Mouse (Mus musculus) gastrocnemius, adult 2 months (tissue): ENCODE results near the gene Eya4. TPM values are rescaled to one million over a fixed set of nuclear protein-coding genes. Genes with fewer than 3 reads are reported as not detected.

Experiments used
- DNase-seq: peaks from one replicate; pipeline ENCODE4 v3.0.0; 2022
- H3K27ac ChIP-seq: fragments of 200-600 bp; 2 replicates; pipeline ENCODE4 v1.8.1; 2022; ENCODE audit warnings: mild to moderate bottlenecking
- H3K4me3 ChIP-seq: fragments of 200-600 bp; 2 replicates; pipeline ENCODE4 v1.8.1; 2022; ENCODE audit warnings: mild to moderate bottlenecking, moderate library complexity
- CTCF ChIP-seq: fragments of 200-600 bp; IDR thresholded peaks from 2 replicates; pipeline ENCODE4 v1.8.1; 2022; ENCODE audit warnings: antibody characterized with exemption, mild to moderate bottlenecking, moderate library complexity
- intact Hi-C: fragments of 180-260 bp; cut with DNase I; formaldehyde crosslinking; loops from one replicate; pipeline ENCODE4 v1.15.1; 2025
- total RNA-seq, 2 experiments: library from RNA; stranded (reverse); gene quantifications; 2 replicates each; pipeline ENCODE4 v1.2.3; 2021

Gene Eya4
- total RNA-seq, 2 experiments from 2014 or later = 25.1 to 60.0 TPM

DNA sequence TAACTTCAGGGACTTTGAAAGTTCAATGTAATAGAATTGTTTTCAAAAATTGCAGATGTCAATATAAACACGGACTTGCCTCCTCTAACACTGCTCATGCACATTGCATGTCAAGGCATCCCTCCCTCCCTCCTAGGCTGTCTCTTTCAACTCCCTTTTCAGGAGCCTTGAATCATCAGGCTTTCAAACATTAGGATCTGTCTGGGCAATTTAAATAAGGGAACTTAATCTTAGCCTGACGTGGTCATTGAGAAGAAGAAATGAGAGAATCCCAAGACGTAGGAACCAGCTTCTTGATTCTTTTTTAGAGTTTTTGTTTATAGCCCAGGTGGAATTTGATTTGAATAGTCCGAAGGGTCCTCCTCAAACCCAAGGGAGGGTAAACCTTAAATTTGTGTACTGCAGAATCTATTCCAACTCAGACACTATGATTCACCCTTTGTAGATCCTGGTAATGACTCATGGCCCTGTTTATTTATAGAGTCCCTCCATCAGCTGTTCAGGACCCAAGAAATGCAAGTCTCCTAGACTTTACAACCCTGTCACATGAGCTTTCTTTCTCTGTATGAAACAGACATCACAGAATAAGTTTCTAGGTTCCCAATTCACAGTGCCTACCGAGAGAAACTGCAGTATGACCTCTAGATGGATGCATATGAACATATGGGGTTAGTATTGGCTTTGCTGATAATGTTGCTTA lies 173.1 kb downstream of the Eya4 start:
- no peak for TF ChIP-seq CTCF
- peak overlapping the region; percentile 56 for H3K4me3 ChIP-seq
- intact Hi-C loops = loop anchor here (2.0 to 5.0 kb wide), 4 partner anchors 45 to 435 kb away; partner anchors contain the start of gene Eya4
- H3K27ac ChIP-seq = peak overlapping the region; percentile 85
- no peak for DNase-seq

DNA sequence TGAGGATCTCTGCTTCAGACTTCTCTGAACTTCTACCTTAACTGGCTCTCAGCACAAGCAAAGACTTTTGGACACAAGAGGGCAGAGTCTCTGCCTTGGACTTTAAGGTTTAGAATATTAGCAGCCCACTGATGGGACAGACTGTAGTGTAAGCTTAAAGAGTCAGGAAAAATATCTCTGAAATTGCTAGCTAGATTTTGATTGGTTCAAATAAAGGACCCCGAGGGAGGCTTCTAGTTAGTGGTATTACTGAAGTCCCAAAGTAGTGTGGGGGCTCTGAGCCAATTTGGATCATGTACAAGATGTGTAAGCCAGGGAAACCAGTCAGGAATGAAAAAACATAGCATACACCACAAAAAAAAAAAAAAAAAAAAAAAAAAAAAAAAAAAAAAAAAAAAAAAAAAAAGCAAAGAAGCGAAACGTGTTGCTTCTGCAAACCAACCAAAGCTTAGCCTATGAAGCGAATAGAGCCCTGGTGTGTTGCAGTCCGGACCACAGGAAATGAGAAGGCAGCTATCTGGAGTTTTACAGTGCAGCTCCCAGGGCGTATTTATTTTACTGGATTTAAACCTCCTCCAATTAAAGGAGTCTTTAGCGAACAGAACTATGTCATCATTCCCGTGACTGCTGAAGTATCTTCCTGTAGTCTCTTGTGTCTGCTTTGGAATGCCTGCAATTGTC lies 173.8 kb downstream of the Eya4 start:
- intact Hi-C loops = loop anchor here (2.0 to 5.0 kb wide), 4 partner anchors 45 to 435 kb away; partner anchors contain the start of gene Eya4
- Histone ChIP-seq H3K27ac (peak overlapping the region; percentile 85), H3K4me3 (peak overlapping the region; percentile 56)
- TF ChIP-seq CTCF = peak; percentile 54
- DNase-seq = no peak

DNA sequence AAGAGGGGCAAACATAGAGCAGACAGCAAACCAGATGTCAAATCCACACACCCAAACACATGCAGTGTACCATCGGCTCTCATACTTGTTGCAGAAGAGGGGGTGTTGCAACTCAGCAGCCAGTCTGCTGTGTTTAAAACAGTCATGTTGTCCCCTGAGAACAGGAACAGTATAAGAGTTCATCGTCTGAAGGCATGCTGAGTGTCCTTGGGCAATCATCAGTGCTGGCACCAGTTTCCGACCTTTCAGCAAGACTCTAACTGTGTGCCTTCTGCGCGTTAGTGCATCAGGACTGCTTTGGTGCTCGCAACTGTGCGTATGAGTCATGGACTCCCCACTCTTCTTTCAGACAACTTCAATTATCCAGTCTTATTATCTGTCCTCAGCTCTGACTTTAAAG lies 179.0 kb downstream of the Eya4 start:
- Histone ChIP-seq H3K4me3 (no peak overlapping the region), H3K27ac (no peak overlapping the region)
- no peak for TF ChIP-seq CTCF
- intact Hi-C loops = no loop called here
- no peak for DNase-seq

DNA sequence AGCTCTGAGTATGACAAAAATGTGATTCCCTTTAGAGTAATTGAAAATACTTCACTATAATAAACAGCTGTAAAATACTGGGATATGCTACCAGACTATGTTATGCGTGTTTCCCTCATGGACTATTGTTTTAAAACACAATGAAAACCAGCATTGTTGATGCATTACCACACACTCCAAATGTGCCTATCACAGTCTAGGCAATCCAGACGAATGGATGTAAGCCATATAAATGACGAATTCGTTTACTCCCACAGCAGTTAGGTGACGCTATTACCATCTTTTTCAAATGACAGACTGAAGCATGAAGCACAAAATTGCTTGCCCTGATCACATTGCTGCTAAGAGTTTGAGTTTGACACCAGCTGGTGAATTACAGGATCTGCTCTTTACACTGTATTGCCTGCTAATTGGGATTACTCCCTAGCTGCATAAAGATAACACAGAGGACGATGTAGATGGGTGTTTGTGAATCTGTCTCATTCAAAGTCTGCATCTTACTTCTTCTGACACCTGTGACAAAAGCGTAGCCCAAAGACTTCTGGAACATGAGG lies 185.4 kb downstream of the Eya4 start:
- peak; percentile 10; the same call in 1 of the 2 replicates for TF ChIP-seq CTCF
- no peak for DNase-seq
- no peak overlapping the region for H3K27ac ChIP-seq
- H3K4me3 ChIP-seq = no peak overlapping the region
- intact Hi-C loops = no loop called here

DNA sequence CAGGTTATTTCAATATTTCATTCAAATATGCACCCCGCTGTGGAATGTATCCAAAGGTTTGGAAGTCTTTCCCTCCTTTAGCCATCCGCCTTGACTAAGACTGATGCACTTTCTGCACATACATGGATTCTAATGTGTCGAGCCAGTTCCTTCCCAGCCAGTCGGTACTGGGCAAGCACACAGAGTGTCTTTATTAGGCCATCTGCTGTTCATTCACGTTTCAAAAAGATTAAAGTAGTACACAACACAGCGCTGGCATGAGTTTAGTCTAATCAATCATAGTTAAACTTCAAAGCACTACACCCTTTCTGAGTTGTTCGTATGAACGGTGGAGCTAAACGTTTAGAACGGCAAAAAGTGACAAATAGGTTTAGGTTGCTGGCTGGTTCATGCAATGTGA lies 190.7 kb downstream of the Eya4 start:
- Histone ChIP-seq H3K4me3 (no peak overlapping the region), H3K27ac (no peak overlapping the region)
- intact Hi-C loops = no loop called here
- no peak for TF ChIP-seq CTCF
- DNase-seq = no peak

DNA sequence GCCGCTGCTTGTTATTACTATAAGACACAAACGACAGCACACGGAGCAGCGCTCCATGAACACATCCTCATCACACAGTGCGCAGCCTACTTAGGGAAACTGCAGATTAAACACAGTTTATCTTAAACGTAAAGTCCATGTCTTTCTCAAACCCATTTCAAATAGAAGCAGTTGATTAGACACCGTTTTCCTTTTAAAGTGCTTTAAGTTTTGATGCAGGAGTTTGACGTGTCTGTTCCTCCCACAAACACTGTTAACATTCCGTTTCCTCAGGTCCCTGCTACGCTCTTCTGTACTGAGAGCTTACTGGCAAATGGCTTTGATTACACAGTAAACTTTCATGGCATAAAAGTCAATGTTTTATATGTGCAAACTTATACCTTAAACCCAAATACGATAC lies 191.4 kb downstream of the Eya4 start:
- no peak for TF ChIP-seq CTCF
- intact Hi-C loops = no loop called here
- Histone ChIP-seq H3K4me3 (no peak overlapping the region), H3K27ac (no peak overlapping the region)
- DNase-seq = no peak

DNA sequence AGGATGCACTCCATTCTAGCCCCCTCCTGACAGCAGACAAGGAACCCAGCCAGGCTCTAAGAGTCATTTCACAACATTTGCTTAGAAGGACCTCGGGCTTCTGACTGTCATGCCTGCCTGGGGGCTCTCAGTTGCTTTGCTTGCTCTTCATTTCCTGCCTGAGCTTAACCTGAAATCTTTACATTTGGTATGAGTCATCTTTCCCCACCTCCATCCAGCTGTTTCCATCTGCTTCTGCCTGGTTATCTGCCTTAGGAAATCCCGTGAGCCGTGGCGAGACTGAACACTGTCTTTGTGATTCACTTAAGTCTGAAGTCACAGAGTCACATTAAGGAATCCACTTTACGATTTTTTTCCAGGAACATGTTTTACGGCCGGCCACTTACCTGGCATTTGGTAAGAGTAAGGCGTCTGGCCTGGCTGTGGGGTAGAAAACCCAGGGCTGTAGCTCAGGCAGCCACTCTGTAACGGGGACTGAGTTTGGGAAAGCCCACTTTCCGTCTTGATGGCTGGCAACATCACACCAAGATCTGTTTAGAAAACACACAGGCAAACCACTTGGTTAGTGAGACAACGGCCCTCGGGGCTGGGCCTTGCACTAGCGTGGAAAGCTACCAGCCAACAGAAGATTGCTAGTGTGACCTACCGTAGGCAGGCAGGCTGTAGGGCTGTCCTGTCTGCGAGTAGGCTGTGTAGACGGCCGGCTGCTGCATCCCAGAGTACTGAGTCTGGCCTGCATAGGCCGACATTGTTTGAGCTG lies 193.5 kb downstream of the Eya4 start:
- intact Hi-C loops = no loop called here
- Histone ChIP-seq H3K4me3 (no peak overlapping the region), H3K27ac (no peak overlapping the region)
- TF ChIP-seq CTCF = no peak
- no peak for DNase-seq

DNA sequence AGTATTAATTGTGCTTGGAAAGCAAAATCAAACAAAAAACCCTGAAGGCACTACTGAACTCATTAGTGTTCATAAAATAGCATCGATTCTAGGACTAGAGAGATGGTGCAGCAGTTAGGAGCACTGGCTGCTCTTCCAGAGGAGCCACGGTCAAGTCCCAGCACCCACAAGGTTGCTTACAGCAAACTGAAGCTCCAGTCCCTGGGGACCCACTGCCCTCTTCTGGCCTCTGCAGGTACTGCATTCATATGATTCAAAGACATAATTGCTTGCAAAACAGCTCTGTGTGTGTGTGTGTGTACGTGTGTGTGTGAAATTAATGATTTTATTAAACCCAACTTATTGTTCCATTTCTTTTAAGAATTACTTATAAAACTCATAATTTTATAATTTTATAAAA lies 200.2 kb downstream of the Eya4 start:
- DNase-seq = peak; percentile 23
- Histone ChIP-seq H3K27ac (no peak overlapping the region), H3K4me3 (no peak overlapping the region)
- TF ChIP-seq CTCF = peak; percentile 59
- intact Hi-C loops = no loop called here

DNA sequence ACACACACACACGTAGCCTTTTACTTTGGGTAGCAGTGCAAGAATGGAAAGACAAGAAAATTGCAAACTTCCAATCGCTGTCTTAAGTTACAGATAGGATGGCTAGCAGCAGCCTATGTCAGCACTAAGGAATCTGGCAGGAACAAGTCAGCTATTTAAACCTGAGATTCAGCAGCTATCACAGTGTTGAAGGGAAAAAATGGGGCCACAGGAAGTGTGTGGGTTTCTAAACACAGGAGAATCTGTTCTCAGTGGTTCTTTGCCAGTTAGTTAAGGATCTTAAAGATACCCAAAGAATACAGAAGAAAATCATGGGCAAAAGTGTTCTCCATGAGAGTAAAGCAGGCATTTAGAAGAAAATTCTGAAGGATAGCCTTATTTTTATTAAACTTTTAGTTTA lies 206.0 kb downstream of the Eya4 start:
- no peak overlapping the region for H3K4me3 ChIP-seq
- H3K27ac ChIP-seq = peak overlapping the region; percentile 29
- intact Hi-C loops = no loop called here
- no peak for DNase-seq
- TF ChIP-seq CTCF = no peak

DNA sequence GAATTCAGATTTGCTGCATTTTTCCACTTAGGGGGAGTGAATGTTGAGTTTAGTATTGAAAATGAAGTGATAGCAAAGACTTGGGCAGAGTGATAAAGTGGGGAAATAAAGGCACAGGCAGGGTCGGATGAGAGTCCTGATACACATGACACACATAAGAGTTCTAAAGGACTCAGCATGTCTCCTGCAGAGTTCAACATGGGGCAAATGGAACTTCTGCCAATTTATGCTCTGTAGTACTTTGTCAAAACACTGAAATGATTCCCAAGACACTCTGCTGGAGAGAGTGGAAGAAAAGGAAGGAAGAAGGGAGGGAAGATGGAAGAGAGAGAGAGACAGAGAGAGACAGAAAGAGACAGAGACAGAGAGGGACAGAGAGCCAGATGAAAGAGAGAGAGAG lies 222.6 kb downstream of the Eya4 start:
- DNase-seq = no peak
- no peak for TF ChIP-seq CTCF
- intact Hi-C loops = no loop called here

DNA sequence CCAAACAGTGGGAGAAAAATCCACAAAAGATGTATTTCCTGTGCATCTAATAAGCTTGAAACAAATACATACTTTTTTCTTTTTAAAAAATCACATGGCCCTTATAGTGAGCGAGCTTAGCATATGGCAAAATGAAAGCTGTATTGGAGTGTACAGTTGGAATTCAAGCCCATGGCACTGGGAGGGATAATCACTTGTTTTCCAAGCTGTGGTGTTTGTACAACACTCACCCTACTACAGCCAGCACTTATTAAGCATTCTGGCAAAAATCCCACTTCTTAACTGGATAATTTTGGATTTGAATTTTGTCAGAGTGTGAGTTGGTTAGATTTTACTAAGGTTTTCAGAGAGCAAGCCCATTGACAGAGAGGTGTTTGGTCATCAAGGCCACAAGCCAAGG lies 223.4 kb downstream of the Eya4 start:
- Histone ChIP-seq H3K4me3 (no peak overlapping the region), H3K27ac (no peak overlapping the region)
- no peak for DNase-seq
- intact Hi-C loops = no loop called here
- TF ChIP-seq CTCF = no peak

More for the DNA sequence above, 222.6 kb downstream of the Eya4 start:
- no peak overlapping the region for H3K27ac ChIP-seq
- H3K4me3 ChIP-seq = no peak overlapping the region

DNA sequence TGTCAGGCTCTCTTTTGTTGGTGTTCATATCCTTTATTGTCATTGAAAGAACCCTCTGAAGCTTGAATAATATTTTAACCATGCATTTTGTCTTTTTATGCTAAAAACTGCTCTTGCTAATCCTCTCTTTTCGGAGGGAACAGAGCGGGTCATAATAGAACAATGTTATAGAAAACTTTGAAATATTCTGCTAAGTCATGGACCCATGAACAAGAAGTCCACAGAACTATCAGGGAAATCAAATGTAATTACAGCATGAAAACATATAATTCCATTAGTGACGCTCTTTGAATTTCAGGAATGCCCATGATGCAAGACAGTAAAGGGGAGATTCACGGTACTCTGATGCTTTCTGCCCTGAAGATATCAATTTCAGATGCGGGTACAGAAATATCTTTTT lies 224.1 kb downstream of the Eya4 start:
- TF ChIP-seq CTCF = no peak
- intact Hi-C loops = no loop called here
- no peak overlapping the region for H3K27ac ChIP-seq
- H3K4me3 ChIP-seq = no peak overlapping the region
- DNase-seq = no peak

DNA sequence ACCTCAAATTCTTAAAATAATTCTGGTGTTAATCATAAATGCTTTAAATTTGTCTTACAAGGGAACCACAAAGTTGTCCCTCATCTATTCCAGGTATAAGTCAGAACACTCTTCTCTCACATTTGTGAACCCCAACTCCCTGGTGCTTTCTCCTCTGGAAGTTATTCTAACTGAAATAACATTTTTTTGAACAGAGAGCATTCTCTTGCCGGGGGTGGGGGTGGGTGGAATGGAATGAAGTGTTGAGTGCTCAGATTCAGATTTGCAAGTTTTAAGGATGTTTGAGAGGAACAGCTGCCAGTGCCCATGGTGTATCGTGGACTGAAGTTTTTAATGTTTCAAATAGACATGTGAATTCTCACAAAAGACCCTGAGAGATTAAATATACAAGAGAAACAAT lies 230.1 kb downstream of the Eya4 start:
- no peak overlapping the region for H3K4me3 ChIP-seq
- no peak overlapping the region for H3K27ac ChIP-seq
- intact Hi-C loops = no loop called here
- no peak for TF ChIP-seq CTCF
- DNase-seq = no peak
